Mouse (Mus musculus) thymus, adult 2 months (tissue): ENCODE results near the gene Cdh22.

ENCODE experiments used
- CTCF ChIP-seq: fragments of 200-500 bp; IDR thresholded peaks from 2 replicates; pipeline ENCODE4 v1.5.1; 2012; ENCODE audit warnings: mild to moderate bottlenecking, control low read depth, low read length, moderate library complexity, borderline replicate concordance; ENCODE audit not compliant: control insufficient read depth, poor library complexity, insufficient read depth; ENCODE audit errors: extremely low read depth
- POLR2A ChIP-seq: fragments of 200-500 bp; IDR thresholded peaks from 2 replicates; pipeline ENCODE4 v1.6.1; 2012; ENCODE audit warnings: mild to moderate bottlenecking, low read length, control low read depth, moderate library complexity; ENCODE audit not compliant: control insufficient read depth, poor library complexity, insufficient read depth; ENCODE audit errors: extremely low read depth

GRCm38 (mm10) chr2:165149741-165150140 lies 84.9 kb downstream of the Cdh22 start:
- TF ChIP-seq CTCF (no peak), POLR2A (no peak)
